1 mouse cellular context compared by ENCODE assay signal in genomic region chr3:88334029-88334658, GRCm38 (mm10).
TF ChIP-seq lines count a peak whose summit lies in the region.

No protein-coding gene starts in this region.

TF ChIP-seq in CH12.LX, 34 proteins besides CTCF, POLR2A, EP300 and RAD21 (continued from another document):
- TF ChIP-seq JUND (conservative IDR thresholded peaks at IDR 0.05; ENCODE audit: low read depth, low read length): no peak
- no peak for TF ChIP-seq MAZ (IDR thresholded peaks at IDR 0.05; ENCODE audit: low read depth, low read length)
- TF ChIP-seq ZKSCAN1 (IDR thresholded peaks at IDR 0.05; ENCODE audit: borderline replicate concordance, low read depth, low read length): no peak
- no peak for TF ChIP-seq IRF4 (IDR thresholded peaks at IDR 0.05; ENCODE audit: low read depth, low read length)
- no peak; the same call in 1 of the 2 replicates for TF ChIP-seq POLR2AphosphoS2 (IDR thresholded peaks at IDR 0.05; ENCODE audit: low read depth, low read length)
- no peak for TF ChIP-seq USF1 (IDR thresholded peaks at IDR 0.05; ENCODE audit: low read depth, low read length)
- TF ChIP-seq TCF12 (IDR thresholded peaks at IDR 0.05; ENCODE audit: low read depth, low read length): no peak
- TF ChIP-seq JUN (IDR thresholded peaks at IDR 0.05; ENCODE audit: insufficient read depth, low read depth, low read length): no peak
- TF ChIP-seq MAFK (IDR thresholded peaks at IDR 0.05; ENCODE audit: insufficient replicate concordance, low read length): no peak
- no peak for TF ChIP-seq CHD2 (IDR thresholded peaks at IDR 0.05; ENCODE audit: low read length)
- TF ChIP-seq NRF1 (IDR thresholded peaks at IDR 0.05; ENCODE audit: low read depth, low read length): no peak
